Mouse (Mus musculus) left cerebral cortex, adult 18-20 months (tissue): ENCODE measurements around the gene Actg2. TPM values are rescaled to one million over a fixed set of nuclear protein-coding genes. Genes with fewer than 3 reads are reported as not detected.

Experiments
- DNase-seq, 2 experiments: peaks; one replicate each; pipeline ENCODE4 v3.0.0; 2021 to 2022; ENCODE audit warnings: low spot score in 2 of 2, mixed read lengths in 1 of 2
- total RNA-seq, 2 experiments: library from RNA; stranded (reverse); gene quantifications; 2 replicates each; pipeline ENCODE4 v1.2.3; 2021

Gene Actg2
- total RNA-seq, 2 experiments from 2014 or later: 0.37 TPM; not detected in 1

- no peak for DNase-seq
Observed at GRCm38 (mm10) chr6:83515172-83515571, 20.9 kb downstream of the Actg2 start.

GRCm38 (mm10) chr6:83512495-83512894 is 23.6 kb downstream of the Actg2 start:
- DNase-seq: peak in 1 of 2 experiments; percentile 78

- DNase-seq: no peak
Observed at GRCm38 (mm10) chr6:83510210-83510609, 25.9 kb downstream of the Actg2 start.

GRCm38 (mm10) chr6:83509442-83509841 is 26.6 kb downstream of the Actg2 start:
- DNase-seq: peak; percentile 73 to 78

DNA sequence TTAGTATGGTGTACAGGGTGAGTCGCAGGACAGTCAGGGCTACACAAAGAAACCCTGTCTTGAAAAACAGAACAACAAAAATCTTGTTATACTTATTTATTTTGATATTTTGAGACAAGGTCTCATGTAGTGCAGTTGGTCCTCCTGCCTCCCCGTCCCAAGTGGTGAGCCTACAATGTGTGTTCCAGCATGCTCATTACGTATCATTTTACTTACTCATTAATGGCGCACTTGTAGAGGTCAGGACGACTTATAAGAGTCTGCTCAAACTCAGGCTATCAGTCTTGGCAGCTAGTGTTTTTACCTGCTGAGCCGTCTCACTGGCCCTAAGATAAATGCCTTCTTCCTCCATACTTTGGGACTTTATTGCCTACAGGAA is 28.9 kb downstream of the Actg2 start:
- DNase-seq: no peak

DNA sequence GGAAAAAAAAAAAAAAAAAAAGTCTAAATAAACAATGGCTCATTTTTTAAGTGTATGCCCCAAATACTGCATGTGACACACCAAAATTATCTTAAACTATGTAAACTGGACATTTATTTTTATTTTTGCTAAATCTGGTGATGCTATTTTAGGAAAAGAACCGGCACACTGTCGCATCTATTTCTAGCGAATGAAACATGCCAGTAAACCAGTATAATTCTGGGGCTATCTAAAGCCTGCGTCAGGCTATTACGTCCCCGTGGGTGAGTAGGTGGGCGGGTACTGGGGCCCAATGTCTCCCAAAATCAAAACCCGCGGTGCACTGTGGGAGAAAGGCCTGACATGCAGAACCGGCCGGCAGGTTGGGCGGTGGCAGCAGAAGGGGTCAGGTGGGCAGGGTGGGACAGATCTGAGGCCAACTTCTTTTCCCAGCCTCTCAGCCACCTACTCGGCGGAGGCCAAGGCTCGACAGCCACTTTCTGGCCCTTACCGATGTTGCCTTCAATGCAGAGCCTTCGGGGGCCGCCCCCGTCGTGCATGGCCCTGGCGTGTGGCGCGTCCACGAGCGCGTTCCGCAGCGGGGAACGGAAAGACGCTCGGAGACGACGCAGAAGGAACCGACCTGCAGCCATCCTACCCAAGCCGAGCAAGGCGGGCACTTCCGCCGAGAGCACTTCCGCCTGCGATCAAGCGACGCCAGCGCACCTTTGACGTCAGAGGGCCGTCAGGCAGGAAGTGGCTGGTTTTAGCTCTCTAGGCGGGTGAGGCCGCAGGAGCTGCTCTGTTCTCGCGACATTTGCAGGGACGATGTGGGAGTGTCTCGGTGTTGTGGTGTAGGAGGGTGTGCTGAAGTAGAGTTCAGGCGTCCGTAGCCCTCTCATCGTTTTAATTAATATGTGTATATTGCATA is 29.6 kb downstream of the Actg2 start, which contains the start of gene Dguok:
Gene Dguok (minus strand): TSS at position 712 of the 910 bp plus-strand sequence.
- peak; percentile 97 to 99 for DNase-seq

DNA sequence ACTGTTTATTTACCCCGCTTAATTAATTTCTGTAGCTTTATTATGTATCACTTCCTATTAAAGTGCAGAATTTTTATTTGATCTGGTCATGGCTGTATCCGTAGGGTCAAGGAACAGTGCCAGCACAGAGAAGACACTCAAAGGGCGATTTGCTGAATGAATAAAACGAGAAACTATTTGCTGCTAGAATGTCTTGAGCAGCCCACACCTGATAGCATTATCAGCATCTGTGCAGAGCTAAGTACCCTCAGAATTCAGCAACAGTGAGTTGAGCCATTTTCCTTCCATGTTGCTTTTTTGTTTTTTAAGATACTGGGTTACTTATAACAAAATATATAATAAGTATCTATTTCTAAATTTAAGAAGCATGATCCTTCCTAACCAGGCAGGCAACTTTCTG is 30.5 kb downstream of the Actg2 start:
- DNase-seq: no peak

DNA sequence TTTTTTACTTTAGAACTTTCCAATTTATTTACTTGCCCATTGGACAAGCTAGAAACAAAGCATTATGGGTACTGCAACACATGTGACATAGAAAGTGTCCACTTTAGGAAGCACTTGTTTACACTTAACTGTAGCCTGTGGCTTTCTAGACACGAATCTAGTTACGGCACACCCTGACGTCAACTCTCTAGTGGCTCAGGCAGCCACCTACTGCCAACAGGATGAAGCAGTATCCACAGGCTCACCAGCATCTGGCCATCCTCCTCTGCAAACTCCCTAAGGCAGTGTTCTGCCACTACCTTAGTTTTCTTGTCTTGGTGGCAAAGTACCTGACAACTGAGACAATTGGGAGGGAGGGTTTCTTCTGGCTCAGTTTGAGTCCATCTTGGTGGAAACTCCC is 32.7 kb downstream of the Actg2 start:
- DNase-seq: no peak

- DNase-seq: peak; percentile 57 to 60
Observed at GRCm38 (mm10) chr6:83502656-83503055, 33.4 kb downstream of the Actg2 start.

GRCm38 (mm10) chr6:83501524-83502310 is 34.3 kb downstream of the Actg2 start:
- DNase-seq: no peak

DNA sequence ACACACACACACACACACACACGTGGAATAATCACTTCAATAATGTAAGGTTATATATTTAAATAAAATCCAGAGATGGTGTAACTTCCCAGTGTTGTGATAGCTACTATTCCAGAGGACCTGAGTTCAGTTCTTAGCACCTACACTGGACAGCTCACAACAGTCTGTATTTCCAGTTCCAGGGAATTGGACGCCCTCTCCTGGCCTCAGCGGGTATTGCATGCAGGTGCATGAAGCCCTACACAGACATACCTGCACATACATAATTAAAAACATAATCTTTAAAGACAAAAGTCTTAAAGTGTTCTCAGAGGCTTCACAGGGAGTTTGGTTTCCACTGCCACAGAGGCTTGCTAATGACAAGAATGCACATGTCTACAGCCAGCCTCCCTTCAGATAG is 35.6 kb downstream of the Actg2 start:
- DNase-seq: no peak

DNA sequence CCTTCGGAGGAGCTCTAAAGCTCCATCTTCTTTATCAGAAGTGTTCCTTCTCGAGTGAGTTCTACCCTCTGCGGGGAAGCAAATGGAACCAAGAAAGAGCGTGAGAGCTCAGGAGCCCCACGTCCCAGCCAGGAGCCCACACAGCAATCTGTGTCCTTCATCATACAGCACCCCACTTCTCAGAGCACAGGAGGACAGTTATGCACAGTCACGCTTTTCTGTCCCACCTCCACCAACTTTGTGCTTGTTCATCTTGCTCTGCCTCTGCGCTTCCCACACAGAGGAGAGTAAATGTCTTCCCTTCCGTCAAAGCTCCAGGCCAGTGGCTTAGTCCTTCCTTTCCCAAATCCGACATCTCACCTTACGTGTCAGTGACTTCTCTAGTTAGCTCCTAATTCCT is 37.0 kb downstream of the Actg2 start:
- peak; percentile 52 to 64 for DNase-seq

DNA sequence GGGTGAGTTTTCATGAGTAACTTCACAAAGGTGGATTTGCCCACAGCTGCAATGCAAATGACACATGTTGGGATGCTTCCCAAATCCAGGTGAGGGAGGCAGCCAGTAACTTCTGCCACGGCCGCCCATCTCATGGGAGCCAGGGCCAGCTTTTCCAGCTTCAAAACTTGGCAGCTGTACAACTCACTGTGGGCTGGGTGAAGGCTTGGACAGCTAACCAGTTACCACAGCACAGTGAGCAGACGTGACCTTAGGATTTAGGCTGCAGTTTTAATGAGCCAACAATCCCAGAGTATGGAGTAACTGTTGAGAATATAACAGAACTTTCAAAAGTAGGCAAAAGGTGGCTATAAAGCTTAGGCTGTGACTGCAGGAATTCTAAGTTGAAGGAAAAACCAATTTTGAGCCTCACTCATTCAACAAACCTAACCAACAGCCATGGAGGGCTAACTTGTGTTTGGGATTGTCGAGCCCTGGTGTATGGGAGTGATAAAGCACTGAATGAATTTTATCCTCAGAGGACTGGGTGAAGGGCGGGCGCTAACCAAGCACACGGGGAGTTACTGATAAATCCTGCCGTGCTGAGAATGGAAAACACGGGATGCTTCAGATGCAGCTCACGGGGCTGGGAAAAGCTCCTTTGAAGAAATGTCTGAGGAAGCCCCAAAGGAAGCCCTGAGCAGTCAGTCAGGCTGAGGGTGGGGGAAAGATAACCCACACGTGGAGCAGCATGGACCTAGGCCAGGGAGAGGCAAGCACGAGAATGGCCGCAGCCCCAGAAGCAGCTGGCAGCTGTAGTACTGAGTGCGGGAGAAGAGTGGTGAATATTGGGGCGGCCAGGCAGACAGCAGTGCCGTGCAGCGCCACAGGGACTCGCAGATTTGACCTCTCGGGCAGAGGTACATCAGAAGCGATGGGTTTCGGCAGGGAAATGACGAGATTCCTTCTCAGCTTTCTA is 39.0 kb downstream of the Actg2 start:
- no peak for DNase-seq

DNA sequence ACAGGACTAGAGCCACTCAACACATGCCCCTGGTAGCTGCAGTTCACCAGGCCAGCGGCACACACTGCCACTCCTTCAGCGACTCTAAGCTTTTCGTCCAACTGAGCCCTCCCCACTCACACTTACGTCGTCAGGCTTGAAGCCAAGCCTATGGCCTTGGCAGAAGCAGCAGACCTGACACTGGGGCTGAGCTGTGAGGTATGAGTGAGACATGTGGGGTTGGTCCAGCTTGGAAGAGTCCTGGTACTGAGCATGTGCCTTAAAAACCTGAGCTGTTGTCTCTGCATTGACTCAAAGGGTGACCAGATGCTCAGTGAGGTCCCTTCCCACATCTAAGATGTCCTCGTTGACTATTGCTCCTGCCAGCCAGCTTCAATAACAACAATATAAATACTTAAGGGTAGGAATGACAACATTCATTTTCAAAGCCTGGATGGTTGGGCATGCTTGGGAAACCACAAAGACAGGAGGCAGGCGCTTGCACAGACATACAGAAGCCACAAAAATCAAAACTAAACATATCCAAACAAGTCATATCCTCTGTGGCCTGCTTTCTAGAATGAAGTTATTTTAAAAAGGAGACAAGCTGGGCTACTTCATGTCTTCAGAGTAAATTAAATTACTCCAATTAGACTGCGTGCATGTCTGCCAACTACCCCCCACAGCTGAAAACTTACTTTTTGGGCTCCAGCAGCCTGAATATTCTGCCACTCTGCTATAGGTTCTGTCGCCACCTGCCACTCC is 39.9 kb downstream of the Actg2 start:
- no peak for DNase-seq

- DNase-seq: no peak
Observed at GRCm38 (mm10) chr6:83490622-83491021, 45.4 kb downstream of the Actg2 start.

DNA sequence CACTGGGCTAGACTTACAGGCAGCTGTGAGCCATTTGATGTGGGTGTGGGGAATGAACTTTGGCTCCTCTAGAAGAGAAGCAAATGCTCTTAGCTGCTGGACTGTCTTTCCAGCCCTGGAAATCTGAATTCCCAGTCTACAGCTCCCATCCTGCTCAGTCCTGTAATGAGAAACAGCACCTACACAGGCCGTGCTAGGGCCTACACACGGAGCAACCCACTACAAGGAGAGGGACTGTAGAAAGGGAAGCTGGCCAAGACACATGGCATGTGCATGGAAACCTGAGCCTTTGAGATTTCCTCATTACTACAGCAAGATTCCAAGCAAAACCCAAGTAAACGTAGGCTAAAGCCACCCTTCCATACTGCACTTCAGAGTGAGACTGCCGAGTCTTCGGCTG is 47.9 kb downstream of the Actg2 start:
- no peak for DNase-seq

DNA sequence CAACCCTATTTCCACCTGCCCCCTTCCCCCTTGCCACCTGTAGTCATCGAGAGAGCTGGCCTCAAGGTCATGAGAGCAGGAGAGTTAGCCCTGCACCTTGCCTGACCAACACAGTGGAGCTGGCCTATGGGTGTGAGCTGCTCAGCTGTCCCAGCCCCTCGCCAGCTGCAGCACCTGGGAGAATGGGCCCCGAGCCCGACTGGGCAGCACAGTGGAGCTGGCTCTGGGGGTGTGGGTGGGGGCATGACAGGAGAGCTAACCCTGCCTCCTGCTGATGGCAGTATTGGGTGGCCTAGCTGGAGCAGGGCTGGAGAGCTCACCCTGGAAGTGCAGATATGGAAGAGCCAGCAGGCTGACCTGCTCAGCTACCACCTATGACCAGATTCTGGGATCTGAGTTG is 48.8 kb downstream of the Actg2 start:
- DNase-seq: no peak

DNA sequence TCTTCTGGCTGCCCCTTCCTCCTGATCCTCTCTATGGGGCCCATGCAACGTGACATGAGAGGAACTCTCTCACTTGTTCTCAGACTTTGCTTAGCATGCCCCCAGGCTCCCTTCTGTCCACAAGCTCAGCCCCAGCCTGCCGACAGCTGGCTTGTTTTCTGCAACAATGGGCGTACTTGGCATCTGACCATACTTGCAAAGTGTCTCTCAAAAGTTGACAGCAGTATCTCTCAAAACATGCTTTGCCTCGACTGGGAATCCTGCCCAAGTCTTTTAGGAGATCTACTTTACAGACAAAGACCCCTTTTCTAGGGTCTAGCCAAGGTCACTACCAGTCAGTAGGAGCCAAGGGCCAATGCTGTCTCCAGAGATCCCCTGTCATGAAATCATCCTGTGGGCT is 50.2 kb downstream of the Actg2 start:
- DNase-seq: no peak

GRCm38 (mm10) chr6:83483776-83484175 is 52.3 kb downstream of the Actg2 start:
- DNase-seq: no peak

- DNase-seq: no peak
Observed at GRCm38 (mm10) chr6:83482418-83483085, 53.5 kb downstream of the Actg2 start.
